Mouse (Mus musculus) hindbrain, embryonic 14.5 days (tissue): ENCODE measurements around the gene Pih1d1. TPM values are rescaled to one million over a fixed set of nuclear protein-coding genes. Genes with fewer than 3 reads are reported as not detected.
"Not testable (repeated sequence)": the region's sequence is repeated elsewhere in the genome, so short reads cannot be mapped to it uniquely, and the experiment has no call there.

ENCODE experiments used
- ATAC-seq: fragments of 200-750 bp; cut with Nextera tagmentation; 2 replicates; pipeline ENCODE4 v1.8.0; 2017; ENCODE audit warnings: moderate number of reproducible peaks, mild to moderate bottlenecking, moderate TSS enrichment, moderate library complexity; ENCODE audit not compliant: low FRiP score
- DNase-seq: peaks from one replicate; pipeline ENCODE4 v3.0.0-alpha.2; 2015; ENCODE audit warnings: low spot score
- H3K27ac ChIP-seq: fragments of 300-500 bp; sonication (generic); 2 replicates; pipeline ENCODE4 v1.5.1; 2014; ENCODE audit warnings: mild to moderate bottlenecking, moderate library complexity
- H3K27me3 ChIP-seq: fragments of 300-500 bp; sonication (generic); 2 replicates; pipeline ENCODE4 v1.6.1; 2014; ENCODE audit warnings: mild to moderate bottlenecking, low read length, mixed read lengths; ENCODE audit not compliant: control insufficient read depth, insufficient read depth
- H3K36me3 ChIP-seq: fragments of 300-500 bp; sonication (generic); replicated peaks from 2 replicates; pipeline ENCODE4 v1.6.1; 2014; ENCODE audit not compliant: control insufficient read depth, insufficient read depth
- H3K4me1 ChIP-seq: fragments of 300-500 bp; sonication (generic); replicated peaks from 2 replicates; pipeline ENCODE4 v1.6.1; 2014; ENCODE audit warnings: antibody characterized with exemption, low read length, mixed read lengths; ENCODE audit not compliant: control insufficient read depth, insufficient read depth
- H3K4me2 ChIP-seq: fragments of 300-500 bp; sonication (generic); replicated peaks from 2 replicates; pipeline ENCODE4 v1.6.1; 2014; ENCODE audit warnings: mild to moderate bottlenecking, moderate library complexity
- H3K4me3 ChIP-seq: fragments of 300-500 bp; sonication (generic); replicated peaks from 2 replicates; pipeline ENCODE4 v1.5.1; 2014; ENCODE audit warnings: mild to moderate bottlenecking, low read length
- H3K9ac ChIP-seq: fragments of 300-500 bp; sonication (generic); 2 replicates; pipeline ENCODE4 v1.6.1; 2014
- H3K9me3 ChIP-seq: fragments of 300-500 bp; sonication (generic); 2 replicates; pipeline ENCODE4 v1.6.1; 2016; ENCODE audit warnings: low read length; ENCODE audit not compliant: control insufficient read depth
- WGBS: fragments of 180-500 bp; shearing (Covaris S2); extraction: QIAGEN DNeasy Blood & Tissue Kit; methylation state at CpG from one replicate; pipeline ENCODE4 v1.1.7; 2014; 5-methylcytosine and 5-hydroxymethylcytosine counted together
- polyA plus RNA-seq: library from polyadenylated mRNA; unstranded; fragments of >200 nt; fragmentation: Nextera tagmentation; extraction: Ambion mirVana; gene quantifications from 2 replicates; pipeline ENCODE4 v1.2.1, GENCODE M21; 2014

Pih1d1 gene
- polyA plus RNA-seq, 1 experiment from 2014 or later = 93.5 TPM

DNA sequence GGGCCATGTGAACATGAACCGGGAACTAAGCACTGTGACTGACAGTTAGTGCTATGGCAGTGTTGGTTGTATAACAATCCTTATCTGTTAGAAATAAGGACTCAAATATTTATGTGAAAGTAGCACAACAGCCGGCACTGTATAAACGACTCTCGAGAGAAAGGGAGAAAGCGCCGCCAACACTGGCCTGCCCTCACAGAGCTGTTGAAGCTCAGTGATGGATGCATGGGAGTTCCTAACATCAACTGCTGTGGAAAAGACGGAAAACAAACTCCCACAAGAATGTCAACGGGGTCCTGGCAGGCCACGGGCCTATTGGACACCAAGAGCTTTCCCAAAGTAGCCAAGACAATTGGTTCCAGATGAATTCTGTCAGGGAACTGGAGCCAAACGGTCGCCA is 2.8 kb upstream of the Pih1d1 start:
- ATAC-seq (no peak), DNase-seq (no peak)
- 0 out of 2 replicates have a peak overlapping the region, but pooled peaks have one; percentile 28 for H3K9ac ChIP-seq
- no peaks in the 10 kb centered on the region for H3K9me3 ChIP-seq
- 56% methylated on average over 11 of the region's 11 CpGs for WGBS
- no peak overlapping the region for H3K4me2 ChIP-seq
- 0 out of 2 replicates have a peak, but pooled peaks cover 6% of the 10 kb centered on the region for H3K36me3 ChIP-seq
- peaks cover 12% of the 10 kb centered on the region for H3K4me1 ChIP-seq
- H3K27me3 ChIP-seq = no peaks in the 10 kb centered on the region
- no peak overlapping the region for H3K4me3 ChIP-seq
- no peak overlapping the region for H3K27ac ChIP-seq

DNA sequence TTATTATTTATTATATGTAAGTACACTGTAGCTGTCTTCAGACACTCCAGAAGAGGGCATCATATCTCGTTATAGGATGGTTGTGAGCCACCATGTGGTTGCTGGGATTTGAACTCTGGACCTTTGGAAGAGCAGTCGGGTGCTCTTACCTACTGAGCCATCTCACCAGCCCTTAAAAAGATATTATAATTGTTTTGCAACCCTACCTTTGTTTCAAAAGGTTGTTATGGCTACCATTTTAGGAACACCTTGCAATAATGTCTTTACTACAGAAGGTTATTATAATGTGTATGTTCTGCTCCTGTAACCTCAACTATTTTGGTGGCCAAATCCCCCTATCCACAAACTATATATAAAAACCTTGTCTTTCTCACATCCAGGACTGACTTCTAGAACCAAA is 1.1 kb upstream of the Pih1d1 start:
- H3K4me3 ChIP-seq, H3K27ac ChIP-seq, H3K36me3 ChIP-seq, DNase-seq, H3K9ac ChIP-seq, H3K9me3 ChIP-seq, ATAC-seq, H3K27me3 ChIP-seq: not testable (repeated sequence)
- Histone ChIP-seq H3K4me2 (peak overlapping the region; percentile 93), H3K4me1 (peaks cover 12% of the 10 kb centered on the region)
- WGBS = 95% methylated on average over 2 of the region's 2 CpGs

DNA sequence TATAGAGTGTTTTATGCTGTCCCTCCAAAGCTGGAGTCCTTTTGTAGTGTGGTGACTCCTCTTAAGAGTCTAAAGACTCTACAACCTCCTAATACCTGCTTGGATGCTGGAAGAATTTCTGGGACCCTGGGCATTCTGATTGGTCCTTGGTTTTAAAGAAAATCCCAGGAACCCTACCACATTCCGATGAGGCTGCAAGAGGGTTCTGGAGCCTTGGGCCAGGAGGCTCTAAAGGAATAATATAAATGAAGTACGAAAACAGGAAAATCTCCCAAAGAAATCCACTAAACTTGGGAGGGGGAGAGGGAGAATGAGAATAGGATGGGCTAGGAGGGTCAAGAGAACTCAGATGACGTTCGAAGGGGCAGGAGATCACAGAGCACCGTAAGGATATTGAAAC is 517 bp upstream of the Pih1d1 start:
- Histone ChIP-seq H3K4me1 (peaks cover 12% of the 10 kb centered on the region), H3K27ac (peak overlapping the region; percentile 97), H3K27me3 (no peaks in the 10 kb centered on the region), H3K4me2 (peak overlapping the region; percentile 93), H3K9ac (peak overlapping the region; percentile 94), H3K36me3 (peaks cover 5% of the 10 kb centered on the region; the same call in 1 of the 2 replicates), H3K4me3 (peak overlapping the region; percentile 68), H3K9me3 (no peaks in the 10 kb centered on the region)
- no peak for DNase-seq
- no peak for ATAC-seq
- 2% methylated on average over 5 of the region's 5 CpGs for WGBS

DNA sequence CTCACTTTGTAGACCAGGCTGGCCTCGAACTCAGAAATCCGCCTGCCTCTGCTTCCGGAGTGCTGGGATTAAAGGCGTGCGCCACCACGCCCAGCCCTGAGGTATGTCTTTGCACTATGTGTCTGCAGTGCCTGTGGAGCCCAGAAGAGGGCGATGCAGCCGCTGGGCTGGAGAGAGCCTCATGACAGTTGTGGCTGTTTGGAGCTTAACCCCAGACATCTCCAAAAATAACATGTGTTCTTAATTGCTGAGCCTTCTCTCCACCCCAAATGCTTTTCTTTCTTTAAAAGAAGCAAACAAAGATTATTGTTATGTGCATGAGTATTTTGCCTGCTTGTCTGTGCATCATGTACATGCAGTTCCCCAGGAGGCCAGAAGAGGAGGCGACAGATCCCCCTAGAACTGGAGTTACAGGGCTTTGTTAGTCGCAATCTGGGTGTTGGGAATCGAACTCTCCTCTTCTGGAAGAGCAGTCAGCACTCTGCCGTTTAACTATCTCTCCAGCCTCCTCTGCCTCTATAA is 951 bp downstream of the Pih1d1 start:
- 80% methylated on average over 12 of the region's 12 CpGs for WGBS
- ATAC-seq (no peak; the same call in 1 of the 2 replicates), DNase-seq (no peak)
- Histone ChIP-seq H3K4me2 (peak overlapping the region; percentile 93), H3K4me1 (peaks cover 12% of the 10 kb centered on the region), H3K9ac (peak overlapping the region; percentile 94; the same call in 1 of the 2 replicates), H3K36me3 (peaks cover 19% of the 10 kb centered on the region), H3K27ac (peak overlapping the region; percentile 14; the same call in 1 of the 2 replicates), H3K27me3 (no peaks in the 10 kb centered on the region), H3K4me3 (peak overlapping the region; percentile 68), H3K9me3 (no peaks in the 10 kb centered on the region)

DNA sequence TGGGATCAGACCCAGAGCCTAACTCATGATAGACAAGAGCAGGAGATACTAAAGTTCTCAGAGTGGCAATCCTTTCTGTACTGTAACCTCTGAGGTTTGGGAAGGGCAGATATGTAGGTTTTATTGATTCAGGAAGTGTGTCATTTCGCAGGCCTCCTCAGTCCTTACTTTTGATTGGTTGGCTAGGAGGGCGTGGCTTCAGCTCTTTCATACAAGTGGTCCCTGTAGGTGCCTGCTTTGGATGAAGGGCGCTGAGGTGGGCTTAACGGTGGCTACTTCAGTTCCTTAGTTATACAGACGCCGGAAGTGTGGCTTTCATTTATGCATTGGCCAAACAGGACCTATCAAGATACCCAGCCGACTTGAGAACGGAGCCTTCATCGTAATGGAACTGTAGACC is 1.5 kb downstream of the Pih1d1 start:
- Histone ChIP-seq H3K27me3 (no peaks in the 10 kb centered on the region), H3K4me3 (no peak overlapping the region), H3K4me2 (peak overlapping the region; percentile 93), H3K9me3 (no peaks in the 10 kb centered on the region), H3K36me3 (peaks cover 24% of the 10 kb centered on the region), H3K9ac (no peak overlapping the region), H3K4me1 (peaks cover 12% of the 10 kb centered on the region), H3K27ac (no peak overlapping the region)
- ATAC-seq (no peak), DNase-seq (no peak)
- WGBS = 88% methylated on average over 9 of the region's 9 CpGs

DNA sequence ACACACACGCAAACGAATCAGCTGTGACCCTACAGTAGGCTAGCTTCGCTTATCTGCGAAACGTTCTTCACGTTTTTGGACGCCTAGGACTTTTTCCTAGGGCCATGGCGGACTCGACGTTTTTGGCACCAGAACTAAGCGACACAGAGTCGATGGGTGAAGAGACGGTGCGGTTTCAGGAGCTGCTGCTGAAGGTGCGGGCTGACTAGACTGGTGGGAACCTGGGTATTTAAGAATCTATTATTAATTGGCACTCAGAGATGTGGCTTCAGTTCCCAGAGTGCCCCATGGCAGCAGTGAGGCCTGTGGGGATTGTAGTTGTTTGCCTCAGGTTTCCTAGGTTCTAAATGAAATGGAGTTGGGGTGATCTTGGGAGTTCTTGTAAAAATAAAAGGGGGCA is 2.1 kb downstream of the Pih1d1 start:
- 95% methylated on average over 15 of the region's 15 CpGs for WGBS
- no peak overlapping the region for H3K4me3 ChIP-seq
- no peak overlapping the region for H3K27ac ChIP-seq
- no peaks in the 10 kb centered on the region for H3K27me3 ChIP-seq
- H3K4me1 ChIP-seq = peaks cover 12% of the 10 kb centered on the region
- H3K9me3 ChIP-seq = no peaks in the 10 kb centered on the region
- no peak for DNase-seq
- peaks cover 25% of the 10 kb centered on the region for H3K36me3 ChIP-seq
- no peak overlapping the region for H3K9ac ChIP-seq
- ATAC-seq = no peak
- H3K4me2 ChIP-seq = no peak overlapping the region

DNA sequence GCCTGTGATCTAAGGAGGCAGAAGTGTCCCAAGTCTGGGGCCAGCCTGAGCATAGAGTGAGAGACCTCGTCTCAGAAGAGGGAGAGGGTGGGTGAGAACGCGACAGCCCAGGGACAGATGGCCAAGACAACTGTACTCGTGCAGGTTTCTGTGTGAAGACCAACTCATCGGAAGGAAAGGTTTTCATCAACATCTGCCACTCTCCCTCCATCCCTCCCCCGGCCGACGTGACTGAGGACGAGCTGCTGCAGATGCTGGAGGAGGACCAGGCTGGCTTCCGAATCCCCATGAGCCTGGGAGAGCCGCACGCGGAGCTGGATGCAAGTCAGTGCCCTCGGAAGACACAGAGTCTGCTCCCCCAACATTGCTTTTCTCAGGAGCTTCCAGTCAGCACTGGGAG is 3.4 kb downstream of the Pih1d1 start:
- Histone ChIP-seq H3K4me1 (peaks cover 18% of the 10 kb centered on the region), H3K36me3 (peaks cover 25% of the 10 kb centered on the region), H3K9ac (no peak overlapping the region), H3K4me3 (no peak overlapping the region), H3K27me3 (peaks cover under 1% of the 10 kb centered on the region; the same call in 1 of the 2 replicates), H3K4me2 (no peak overlapping the region), H3K9me3 (no peaks in the 10 kb centered on the region), H3K27ac (no peak overlapping the region)
- DNase-seq (no peak), ATAC-seq (no peak)
- WGBS = 86% methylated on average over 14 of the region's 14 CpGs

DNA sequence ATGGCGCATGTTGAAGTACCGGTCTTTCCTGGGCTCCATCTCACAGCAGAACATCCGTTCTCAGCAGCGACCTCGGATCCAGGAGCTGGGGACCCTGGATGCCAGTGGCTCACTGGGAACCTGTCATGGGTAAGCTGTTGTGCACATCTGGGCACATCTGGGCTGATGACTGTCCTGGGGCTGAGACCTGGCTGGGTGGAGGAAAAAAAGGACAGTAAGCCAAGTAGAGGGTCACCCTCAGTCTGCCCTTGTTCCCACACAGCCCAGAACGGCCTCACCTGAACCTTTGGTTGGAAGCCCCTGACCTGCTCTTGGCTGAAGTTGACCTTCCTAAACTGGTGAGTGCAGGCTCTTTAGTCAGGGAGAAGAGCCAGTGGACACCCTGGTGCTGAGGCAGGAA is 4.9 kb downstream of the Pih1d1 start:
- peaks cover 25% of the 10 kb centered on the region for H3K36me3 ChIP-seq
- no peak overlapping the region for H3K4me3 ChIP-seq
- WGBS = 98% methylated on average over 6 of the region's 6 CpGs
- no peak overlapping the region for H3K27ac ChIP-seq
- no peaks in the 10 kb centered on the region for H3K9me3 ChIP-seq
- no peak for DNase-seq
- no peak overlapping the region for H3K4me2 ChIP-seq
- peaks cover 16% of the 10 kb centered on the region for H3K27me3 ChIP-seq
- no peak overlapping the region for H3K9ac ChIP-seq
- peaks cover 22% of the 10 kb centered on the region for H3K4me1 ChIP-seq
- ATAC-seq = no peak

DNA sequence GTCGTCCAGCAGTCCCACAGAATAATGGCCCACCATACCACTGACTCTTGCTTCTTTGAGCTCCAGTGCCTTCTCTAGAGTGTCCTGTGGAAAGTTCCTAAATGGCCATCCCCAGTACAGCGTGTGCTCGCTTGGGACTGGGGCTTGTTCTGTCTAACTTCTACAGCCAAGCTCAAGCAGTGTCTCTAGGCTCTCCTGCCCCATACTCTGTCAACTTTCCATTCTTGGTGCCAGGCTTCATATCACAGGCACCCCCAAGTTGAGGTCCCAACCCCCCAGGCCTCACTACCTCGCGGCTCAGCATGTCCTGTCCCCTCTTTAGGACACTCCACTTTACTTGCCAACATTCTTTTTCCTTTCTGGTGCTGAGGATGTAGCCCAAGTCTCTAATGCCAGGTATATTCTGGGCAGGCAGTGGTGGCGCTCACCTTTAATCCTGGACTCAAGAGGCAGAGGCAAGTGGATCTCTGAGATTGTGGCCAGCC is 6.3 kb downstream of the Pih1d1 start:
- peaks cover 30% of the 10 kb centered on the region for H3K27me3 ChIP-seq
- H3K4me1 ChIP-seq = peaks cover 18% of the 10 kb centered on the region
- WGBS = 94% methylated on average over 6 of the region's 6 CpGs
- no peak for ATAC-seq
- no peak for DNase-seq
- H3K9me3 ChIP-seq = no peaks in the 10 kb centered on the region
- H3K9ac ChIP-seq = no peak overlapping the region
- peaks cover 25% of the 10 kb centered on the region for H3K36me3 ChIP-seq
- H3K4me2 ChIP-seq = no peak overlapping the region
- no peak overlapping the region for H3K27ac ChIP-seq
- no peak overlapping the region for H3K4me3 ChIP-seq

DNA sequence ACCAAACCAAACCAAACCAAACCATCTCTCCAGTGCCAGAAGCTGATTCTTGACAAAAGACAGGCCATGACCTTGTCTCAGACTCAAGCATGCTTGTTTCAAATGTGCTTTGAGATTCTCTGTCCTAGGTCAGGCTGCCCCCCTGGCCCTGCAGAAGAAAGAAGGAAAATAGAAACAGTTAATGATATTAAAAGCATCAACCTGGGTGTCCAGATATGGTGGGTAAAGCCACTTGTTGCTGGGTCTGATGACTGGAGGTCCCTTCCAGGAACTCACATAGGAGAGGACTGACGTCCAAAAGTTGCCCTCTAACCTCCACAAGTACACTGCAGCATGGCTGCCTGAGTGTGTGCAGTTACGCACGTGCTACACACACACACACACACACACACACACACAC is 6.8 kb downstream of the Pih1d1 start:
- no peak for ATAC-seq
- H3K36me3 ChIP-seq = peaks cover 25% of the 10 kb centered on the region
- 91% methylated on average over 3 of the region's 3 CpGs for WGBS

More for the DNA sequence above, 6.8 kb downstream of the Pih1d1 start:
- no peak overlapping the region for H3K27ac ChIP-seq
- peaks cover 35% of the 10 kb centered on the region for H3K27me3 ChIP-seq
- H3K4me3 ChIP-seq = no peak overlapping the region
- no peaks in the 10 kb centered on the region for H3K9me3 ChIP-seq
- no peak overlapping the region for H3K9ac ChIP-seq
- H3K4me1 ChIP-seq = peaks cover 18% of the 10 kb centered on the region
- H3K4me2 ChIP-seq = no peak overlapping the region
- DNase-seq = no peak
